Mouse (Mus musculus): ENCODE measurements around the gene Mylk.
"Not testable (repeated sequence)": the region's sequence is repeated elsewhere in the genome, so short reads cannot be mapped to it uniquely, and the experiment has no call there.

Gene Mylk

GRCm38 (mm10) chr16:34768436-34768835 lies 23.4 kb downstream of the Mylk start:
- DNase-seq (ENCODE audit: extremely low read depth, low read depth, low spot score): no peak

GRCm38 (mm10) chr16:34770127-34770526 lies 25.1 kb downstream of the Mylk start:
- DNase-seq (ENCODE audit: extremely low read depth, low read depth, low spot score): no peak

GRCm38 (mm10) chr16:34772445-34773032 lies 27.5 kb downstream of the Mylk start:
- DNase-seq (ENCODE audit: extremely low read depth, low read depth, low spot score): no peak

DNA sequence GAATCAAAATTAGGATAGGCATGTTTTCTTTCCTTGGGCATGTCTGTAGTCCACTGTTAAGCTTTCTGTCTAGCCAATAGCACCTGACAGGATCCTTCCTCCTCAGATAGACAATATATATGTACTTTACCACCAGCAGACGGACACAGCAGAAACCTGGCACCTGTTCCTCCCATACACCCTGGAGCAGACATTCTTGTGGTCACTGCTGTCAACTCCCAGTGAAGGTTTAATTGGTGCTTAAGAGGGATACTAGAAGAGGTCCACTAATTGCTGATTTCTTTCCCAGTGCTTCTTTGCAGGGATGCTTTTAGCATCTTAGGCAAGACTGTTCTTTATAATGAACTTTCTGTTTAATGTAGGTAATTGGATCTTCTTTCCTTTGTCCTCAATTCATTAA lies 37.4 kb downstream of the Mylk start:
- no peak for DNase-seq (ENCODE audit: extremely low read depth, low read depth, low spot score)

DNA sequence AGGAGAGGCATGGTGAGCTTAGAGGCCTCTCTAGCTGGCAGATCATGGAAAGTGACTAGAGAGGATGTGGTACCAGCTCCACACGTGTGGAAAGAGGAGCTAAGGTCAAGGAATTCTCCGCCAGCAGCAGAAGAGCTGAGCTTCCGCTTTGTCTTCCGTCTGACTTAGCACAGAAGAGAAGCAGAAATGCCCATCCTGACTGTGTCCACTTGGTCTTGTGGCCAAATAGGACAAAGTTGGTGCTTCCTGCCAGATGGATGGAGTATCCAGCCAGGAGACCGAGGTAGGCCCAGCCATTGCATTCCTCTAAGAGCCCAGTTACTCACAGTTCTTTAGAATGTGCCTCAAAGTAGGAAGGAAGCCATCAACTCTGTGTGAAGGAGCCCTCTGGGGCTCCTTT lies 38.5 kb downstream of the Mylk start:
- no peak for DNase-seq (ENCODE audit: extremely low read depth, low read depth, low spot score)

DNA sequence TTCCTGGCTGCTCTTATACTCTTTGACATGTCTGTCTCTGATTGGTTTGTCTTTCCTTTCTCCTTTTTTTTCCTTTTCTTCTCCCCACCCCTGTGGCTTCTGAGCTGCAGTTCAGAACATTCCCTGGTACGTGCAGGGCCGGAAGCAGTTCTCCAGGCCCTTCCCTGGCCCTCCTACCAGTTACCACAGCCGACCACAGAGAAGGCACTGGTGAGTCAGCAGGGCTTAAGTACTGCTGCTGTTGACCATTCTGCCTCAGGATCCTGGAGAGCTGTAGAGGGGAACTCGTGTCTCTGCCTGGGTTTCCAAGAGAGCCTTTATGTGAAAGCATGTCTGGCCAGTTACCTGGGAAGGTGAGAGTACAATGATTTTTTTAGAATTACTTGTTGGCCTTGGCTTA lies 39.7 kb downstream of the Mylk start:
- no peak for DNase-seq (ENCODE audit: extremely low read depth, low read depth, low spot score)

- no peak for DNase-seq (ENCODE audit: extremely low read depth, low read depth, low spot score)
Measured at GRCm38 (mm10) chr16:34792555-34792954, 47.5 kb downstream of the Mylk start.

GRCm38 (mm10) chr16:34793000-34793399 lies 48.0 kb downstream of the Mylk start:
- DNase-seq (ENCODE audit: extremely low read depth, low read depth, low spot score): no peak

- DNase-seq (ENCODE audit: extremely low read depth, low read depth, low spot score): no peak
Measured at GRCm38 (mm10) chr16:34801222-34801621, 56.2 kb downstream of the Mylk start.

GRCm38 (mm10) chr16:34804286-34805010 lies 59.4 kb downstream of the Mylk start:
- DNase-seq (ENCODE audit: extremely low read depth, low read depth, low spot score): no peak

DNA sequence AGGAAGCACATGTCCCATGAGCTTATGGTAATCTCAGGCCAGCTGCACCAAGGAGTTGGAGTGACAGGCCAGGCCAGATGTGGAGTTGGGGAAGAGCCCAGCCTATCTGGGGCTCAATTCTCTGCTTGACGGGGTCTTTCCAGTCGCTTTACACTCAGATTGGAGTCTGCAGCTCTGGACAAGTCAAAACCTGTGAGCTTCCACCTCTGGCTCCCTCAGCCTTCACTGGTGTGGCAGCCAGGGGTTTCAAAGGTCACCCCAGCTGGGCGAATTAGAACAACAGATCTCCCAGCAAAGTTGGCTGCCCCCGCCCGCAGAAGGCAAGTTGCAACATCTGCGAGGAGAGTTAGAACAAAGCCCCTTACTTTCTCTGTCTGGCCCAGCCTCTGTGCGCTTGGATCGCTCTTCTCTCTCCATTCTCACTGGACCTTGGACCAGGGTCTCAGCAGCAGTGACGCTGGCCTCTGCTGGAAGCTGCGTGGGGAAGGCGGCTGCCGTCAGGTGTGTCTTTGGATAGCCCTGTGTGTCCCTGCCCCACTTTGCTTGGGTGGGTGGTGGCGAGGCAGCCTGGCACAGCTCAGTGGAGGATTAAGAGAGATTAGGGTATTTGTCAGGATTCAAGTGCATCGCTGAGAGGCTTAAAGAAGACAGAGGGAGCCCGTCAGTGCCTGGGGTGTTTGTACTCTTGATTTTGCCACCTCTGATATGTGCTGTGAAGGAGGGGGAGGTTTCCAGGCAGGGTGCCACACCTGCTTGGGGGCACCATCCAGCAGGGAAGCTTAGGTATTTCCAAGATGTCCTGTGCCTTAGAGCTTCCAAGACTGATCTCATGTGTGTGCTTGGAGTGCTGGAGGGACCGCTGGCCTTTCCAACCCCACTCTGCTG lies 62.1 kb downstream of the Mylk start:
- DNase-seq (ENCODE audit: extremely low read depth, low read depth, low spot score): no peak

DNA sequence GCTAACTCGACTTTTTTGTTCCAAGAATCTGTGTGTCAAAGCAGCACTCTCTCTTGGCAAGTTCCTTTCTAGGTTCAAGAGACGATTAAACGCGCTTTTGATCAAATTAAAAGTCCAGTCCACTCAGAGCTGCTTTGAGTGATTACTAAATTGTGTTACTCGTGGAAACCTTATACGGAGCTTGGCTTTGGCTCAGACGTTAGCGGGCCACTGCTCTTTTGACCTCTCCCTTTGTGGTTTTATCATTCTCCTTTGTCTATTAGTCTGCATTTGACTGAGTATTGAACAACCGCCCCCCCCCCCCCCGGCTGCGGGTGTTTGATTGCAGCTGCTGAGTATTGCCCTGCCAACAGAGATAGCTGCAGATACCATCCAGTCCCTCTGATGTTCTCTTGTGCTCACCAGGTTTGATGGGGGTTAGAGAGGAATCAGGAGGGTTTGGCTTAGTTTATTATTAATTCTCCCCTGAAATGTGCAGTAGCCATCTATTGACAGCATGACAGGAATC lies 62.8 kb downstream of the Mylk start:
- no peak for DNase-seq (ENCODE audit: extremely low read depth, low read depth, low spot score)

DNA sequence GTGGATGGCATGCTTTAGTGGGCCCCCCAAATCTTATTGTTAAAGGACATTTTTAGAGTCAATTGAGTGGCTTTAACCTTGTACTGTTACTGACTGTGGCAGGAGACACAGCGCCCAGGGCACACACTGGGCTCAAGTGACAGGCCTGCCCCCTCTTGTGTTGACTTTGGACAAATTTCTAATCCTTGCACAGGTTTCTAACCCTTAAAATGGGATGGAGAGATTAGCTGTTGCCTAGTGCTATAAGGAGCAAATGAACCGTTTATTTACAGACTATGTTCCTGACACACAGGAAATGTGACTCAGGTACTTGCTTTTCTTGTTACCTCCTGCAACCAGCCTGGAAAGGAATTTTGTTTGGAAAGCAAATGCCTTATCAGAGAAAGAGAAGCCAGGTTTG lies 67.2 kb downstream of the Mylk start:
- DNase-seq (ENCODE audit: extremely low read depth, low read depth, low spot score): no peak

GRCm38 (mm10) chr16:34813161-34813560 lies 68.2 kb downstream of the Mylk start:
- not testable (repeated sequence) for DNase-seq (ENCODE audit: extremely low read depth, low read depth, low spot score)

DNA sequence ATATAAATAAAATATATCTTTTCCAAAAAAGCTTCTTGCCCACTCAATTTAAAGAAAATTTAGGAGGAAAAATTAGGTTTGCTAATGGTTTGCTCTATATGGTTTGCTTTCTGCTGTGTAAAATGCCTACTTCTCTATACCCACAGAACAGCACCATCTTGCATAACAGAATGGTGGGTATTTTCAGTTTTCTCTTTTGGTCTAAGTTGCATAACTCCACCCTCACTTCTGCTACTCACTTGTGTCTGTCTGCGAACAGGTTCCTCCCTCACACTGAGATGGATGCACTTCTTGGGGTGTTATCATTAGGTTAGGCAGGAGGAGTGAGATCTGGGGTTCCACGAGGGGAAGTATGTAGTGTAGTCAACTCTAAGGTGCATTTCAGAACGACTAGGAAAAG lies 68.6 kb downstream of the Mylk start:
- no peak for DNase-seq (ENCODE audit: extremely low read depth, low read depth, low spot score)

DNA sequence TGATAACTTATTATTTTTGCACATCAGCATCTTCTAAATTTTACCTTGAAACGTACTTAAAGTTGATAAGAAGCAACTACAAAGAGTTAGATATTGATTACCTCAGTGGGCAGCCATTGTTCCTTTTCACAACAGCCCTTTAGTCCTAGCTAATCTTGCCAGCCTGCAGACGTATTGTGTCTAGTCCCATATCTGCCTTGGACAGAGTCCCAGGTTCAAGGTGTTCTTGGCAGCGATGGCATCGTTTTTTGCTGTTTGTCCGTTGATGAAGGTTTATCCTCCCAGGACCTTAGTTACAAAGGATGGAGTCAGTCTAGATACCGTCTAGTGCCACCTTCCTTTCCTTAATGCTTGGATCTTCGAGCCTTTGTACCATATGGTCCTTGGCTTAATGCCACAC lies 69.6 kb downstream of the Mylk start:
- no peak for DNase-seq (ENCODE audit: extremely low read depth, low read depth, low spot score)

- DNase-seq (ENCODE audit: extremely low read depth, low read depth, low spot score): no peak
Measured at GRCm38 (mm10) chr16:34816548-34816947, 71.5 kb downstream of the Mylk start.

GRCm38 (mm10) chr16:34825111-34825744 lies 80.2 kb downstream of the Mylk start:
- DNase-seq (ENCODE audit: extremely low read depth, low read depth, low spot score): no peak

DNA sequence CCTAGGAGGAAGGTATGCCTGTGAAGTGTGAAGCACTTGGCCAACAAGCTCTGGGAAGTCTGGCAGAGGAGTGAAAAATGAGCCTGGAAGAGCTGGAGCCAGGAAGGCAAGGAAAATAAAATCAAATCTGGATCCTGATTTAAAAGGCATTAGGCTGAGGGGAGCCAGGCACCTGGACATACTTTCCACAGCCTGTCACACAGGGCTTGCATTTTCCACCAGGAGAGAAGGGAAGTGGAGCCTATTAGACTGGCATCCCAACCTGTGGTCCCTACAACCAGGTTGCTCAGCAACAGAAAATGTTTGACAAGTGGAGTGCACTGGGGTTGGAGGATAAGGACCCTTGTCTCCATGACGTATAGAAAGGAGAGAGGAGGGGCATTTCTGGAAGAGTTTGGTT lies 89.5 kb downstream of the Mylk start:
- DNase-seq (ENCODE audit: extremely low read depth, low read depth, low spot score): no peak

DNA sequence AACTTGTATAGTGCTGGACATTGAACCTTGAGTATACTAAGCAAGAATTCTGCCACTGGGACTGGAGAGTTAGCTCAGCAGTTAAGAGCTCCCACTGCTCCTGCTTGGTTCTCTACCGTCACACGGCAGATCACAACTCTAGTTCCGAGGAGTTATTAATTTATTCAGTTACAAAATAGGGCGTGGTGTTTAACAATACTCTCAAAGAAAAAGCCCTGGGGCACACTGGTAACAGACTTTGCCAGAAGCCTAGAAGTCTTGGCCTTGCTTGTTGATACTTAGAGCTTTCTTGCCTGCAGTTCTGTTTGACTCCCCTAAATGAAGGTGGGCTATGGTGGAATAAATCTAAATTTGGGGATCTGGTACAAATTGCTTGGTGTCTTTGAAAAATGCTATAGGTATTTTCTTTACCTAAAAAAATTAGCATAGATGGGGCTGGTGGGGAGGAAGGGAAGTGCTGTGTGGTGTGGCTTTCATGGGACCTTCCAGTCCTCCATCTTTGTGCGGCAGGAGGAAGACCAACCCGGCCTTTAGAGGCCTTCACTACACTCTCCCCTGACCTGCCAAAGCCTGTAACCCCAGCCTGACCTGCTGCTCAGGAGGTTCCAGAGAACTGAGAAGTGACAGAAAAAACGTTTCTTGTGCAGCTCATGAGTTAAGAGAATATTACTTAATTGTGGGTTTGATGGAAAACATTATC lies 94.1 kb downstream of the Mylk start:
- DNase-seq (ENCODE audit: extremely low read depth, low read depth, low spot score): no peak
